Mouse (Mus musculus) cerebellum, postnatal 25 days (tissue): ENCODE data around the gene Cnksr2.

ENCODE experiments used
- DNase-seq, 2 experiments: peaks; one replicate each; pipeline ENCODE4 v3.0.0; 2021; ENCODE audit warnings: mixed read lengths in 2 of 2

Gene Cnksr2

DNA sequence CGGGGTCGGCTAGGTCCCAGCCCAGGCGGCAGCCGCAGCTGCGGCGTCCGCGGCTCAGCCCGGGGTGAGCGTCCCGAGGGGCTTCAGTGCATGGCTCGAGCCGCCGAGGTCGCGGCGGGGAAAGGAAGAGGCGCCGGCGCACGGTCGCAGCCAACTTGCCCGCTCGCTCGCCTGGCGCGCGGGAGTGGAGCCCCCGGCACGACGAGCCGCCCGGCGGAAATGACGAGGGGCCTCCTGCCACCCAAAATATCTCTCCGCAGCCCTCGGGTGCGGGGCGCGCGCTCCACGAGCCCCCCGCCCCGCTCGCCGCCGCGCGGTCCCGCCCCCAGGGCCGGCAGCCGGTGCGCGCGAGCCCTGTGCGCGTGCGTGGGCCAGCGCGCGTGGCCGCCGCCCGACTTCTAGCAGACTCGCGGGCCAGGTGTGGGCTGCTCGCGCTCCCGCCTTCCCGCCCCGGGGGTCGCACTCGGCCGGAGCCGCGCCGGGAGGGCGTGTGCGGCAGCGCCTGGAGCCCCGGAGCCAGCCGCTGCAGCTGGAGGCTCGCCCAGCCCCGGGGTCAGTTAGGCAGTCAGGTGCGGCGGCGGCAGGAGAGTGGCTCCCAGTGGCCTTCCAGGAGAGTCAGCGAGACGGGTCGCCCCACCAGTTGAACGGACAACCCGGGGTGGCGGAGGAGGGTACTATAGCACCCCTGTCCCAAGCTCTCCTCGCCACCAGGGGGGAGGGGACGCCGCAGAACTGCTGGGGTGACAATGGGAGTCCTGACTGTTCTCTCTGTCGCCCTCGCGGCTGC, at the start of gene Cnksr2:
Gene Cnksr2, minus strand, starts transcription at position 238 of the 787 bp plus-strand sequence.
- DNase-seq, result peak; percentile 80 to 83

DNA sequence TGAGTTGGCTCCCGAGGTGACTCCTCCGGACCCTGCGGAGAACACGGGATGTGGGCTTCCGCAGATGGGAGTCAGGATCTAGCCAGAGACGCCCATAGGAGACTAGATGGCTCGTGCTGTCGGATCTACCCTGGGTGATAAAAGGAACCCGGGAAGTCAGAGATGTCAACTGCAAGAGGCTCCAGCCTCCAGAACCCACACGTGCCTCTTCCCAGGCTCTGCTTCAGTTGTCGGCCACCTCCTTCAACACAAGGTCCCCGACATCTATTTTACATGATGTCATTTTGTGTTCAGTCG, 698 bp upstream of the Cnksr2 start:
- no peak for DNase-seq

DNA sequence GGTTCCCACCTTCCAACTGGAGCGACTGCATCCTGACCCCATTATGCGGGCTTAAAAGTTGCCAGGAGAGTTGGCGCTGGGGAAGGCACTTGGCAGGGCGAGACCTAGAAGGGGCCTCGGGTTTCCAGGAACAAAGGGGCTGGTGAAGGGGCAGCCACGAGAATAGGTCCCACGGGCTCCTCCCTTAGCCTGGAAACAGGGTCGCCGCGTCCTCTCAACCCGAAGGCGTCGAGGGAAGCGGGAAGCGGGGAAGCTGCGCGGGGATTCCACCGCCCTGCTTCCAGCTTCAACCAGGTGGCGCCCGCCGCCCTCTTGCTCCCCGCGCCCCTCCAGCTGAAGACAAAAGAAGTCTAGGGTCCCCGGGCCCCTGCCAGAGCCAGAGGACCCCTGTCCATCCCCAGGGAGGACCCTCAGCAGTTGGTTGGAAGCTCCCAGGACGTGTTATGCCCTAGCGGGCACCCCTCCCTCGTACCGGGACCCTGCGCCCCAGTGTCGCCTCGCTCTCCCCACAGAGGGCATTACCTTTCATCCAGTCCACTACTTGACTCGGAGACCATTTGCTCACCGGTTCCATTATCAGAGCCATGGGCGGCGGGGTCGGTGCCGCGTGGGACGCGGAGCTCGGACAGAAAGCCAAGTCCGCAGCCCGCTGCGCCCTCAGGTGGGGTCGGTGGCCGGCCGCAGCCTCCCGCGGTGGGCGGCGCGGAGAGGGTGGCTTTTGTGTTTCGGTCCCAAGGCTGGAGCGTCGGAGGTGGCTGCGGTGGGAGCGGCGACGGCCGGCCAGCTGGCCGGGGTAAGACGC, 638 bp downstream of the Cnksr2 start:
- DNase-seq, result peak; percentile 68 to 69

DNA sequence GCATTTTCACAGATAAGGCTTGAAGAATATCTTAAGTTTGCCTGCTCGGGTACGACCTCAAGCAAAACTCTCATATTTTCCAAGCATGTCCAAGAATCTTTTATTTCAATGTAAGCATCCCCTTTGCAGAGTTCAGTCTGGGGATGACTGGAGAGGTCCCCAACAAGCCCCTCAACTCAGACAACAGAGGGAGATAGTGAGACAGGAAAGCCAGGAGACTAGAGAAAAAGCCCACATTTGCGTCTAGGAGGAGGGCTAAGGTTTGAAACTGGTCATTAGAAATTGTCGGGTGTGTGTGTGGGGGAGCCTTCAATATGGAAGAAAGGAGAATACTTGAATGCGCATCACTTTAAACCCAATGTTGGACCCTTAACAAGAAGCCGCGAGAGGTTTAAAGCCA, 1.4 kb downstream of the Cnksr2 start:
- peak in 1 of 2 experiments; percentile 38 for DNase-seq

DNA sequence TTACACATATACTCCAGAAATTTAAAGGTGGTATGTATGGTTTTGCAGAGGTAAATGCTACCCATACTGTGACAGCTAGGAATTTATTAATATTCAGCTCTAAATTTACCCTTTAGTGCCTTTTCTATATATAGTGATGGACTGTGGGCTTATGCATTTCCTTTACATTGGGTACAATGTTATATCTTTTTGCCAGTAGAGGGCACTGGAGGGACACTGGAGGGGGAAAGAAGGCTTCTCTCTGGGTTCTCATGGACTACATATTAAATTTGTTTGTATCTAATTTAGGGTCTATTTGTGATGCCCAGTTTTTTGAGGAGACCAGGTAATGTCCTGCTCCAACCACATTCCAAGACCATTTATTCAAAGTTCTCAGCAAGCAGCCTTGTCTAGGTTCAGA, 91.4 kb downstream of the Cnksr2 start:
- DNase-seq, result no peak

DNA sequence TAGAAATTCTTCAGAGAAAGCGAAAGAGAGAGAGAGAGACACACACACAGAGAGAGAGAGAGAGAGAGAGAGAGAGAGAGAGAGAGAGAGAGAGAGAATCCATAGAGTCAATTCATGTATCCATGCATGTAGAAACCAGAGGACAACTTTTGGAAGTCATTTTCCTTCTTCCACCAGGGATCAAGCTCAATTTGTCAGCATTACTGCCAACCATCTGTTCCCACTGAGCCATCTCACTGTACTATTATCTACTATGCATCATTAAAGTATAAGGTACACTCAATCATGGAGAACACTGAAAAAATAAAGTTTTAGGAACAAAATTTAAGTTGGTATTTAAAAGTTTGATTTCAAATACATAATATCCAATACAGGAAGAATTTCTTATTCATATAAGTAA, 93.8 kb downstream of the Cnksr2 start:
- peak in 1 of 2 experiments; percentile 47 for DNase-seq

DNA sequence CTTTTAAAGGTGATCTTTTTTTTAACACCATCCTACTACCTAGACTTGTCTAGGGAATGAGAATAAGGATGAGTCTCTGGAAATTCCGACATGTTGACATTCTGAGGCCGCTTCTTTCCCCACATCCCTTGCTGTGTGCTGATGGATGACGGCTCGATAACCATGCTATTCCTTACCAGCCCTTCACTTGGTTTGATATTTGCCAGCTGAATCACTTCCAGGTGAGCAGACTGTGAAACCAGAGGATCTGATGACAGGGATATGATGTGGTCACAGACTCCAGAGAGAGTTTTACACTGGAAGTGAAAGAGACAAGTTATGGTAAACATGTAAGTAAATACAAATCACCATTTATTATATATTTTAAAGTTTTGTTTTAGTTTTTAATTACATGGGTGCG, 98.0 kb downstream of the Cnksr2 start:
- DNase-seq, result peak; percentile 23 to 49

DNA sequence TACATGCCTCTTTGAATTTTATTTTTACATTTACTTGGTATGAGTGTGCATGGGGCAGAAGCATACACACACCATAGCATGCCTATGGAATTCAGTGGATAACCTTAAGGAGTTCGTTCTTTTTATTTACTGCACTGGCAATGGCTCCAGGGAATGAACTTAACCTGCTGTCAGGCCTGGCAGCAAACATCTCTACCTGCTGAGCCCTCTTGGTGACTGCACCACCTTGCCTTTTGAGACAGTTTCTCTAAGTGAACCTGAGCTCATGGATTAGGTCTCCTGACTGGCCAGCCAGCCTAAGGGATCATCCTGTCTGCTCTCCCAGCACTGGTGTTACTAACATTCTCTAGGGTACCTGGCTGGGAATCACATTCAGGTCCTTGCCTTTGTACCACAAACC, 106.5 kb downstream of the Cnksr2 start:
- peak; percentile 39 to 55 for DNase-seq

DNA sequence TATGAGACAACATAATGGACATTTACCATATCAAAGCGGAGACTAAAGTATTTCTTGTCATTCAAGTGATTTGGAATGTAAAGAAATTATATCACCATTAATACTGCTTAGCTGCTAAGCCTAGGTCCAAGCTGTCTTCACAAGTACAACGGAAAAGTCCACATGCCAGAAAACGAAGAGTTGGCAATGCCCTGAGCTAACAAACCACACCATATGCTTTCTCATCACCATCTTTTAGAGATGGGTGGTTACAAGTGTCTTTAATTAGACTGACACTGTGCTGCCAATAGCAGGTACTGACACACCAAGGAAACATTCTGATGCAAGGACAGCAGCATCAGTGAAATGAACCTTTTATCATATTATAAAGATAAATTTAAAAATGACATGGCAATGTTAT, 123.0 kb downstream of the Cnksr2 start:
- DNase-seq, result peak; percentile 38 to 70

DNA sequence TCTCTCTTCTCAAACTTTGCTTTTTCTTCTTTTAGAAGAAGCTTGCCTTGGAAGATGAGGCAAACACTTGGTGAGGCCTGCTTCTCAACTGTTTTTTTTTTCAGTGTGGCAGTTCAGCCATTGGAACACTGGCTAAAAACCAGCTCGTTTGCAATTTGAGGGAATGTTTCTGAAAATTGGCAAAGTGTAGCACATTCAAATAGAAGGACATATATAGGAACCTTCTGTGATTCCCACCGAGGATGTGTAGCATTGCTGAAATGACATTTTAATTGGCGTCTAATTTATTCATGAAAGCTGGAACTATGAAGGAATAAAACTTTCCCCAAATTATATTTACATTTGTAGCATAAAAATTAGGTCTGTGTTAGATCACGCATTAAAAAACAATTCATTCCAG, 213.1 kb downstream of the Cnksr2 start:
- DNase-seq, result no peak

DNA sequence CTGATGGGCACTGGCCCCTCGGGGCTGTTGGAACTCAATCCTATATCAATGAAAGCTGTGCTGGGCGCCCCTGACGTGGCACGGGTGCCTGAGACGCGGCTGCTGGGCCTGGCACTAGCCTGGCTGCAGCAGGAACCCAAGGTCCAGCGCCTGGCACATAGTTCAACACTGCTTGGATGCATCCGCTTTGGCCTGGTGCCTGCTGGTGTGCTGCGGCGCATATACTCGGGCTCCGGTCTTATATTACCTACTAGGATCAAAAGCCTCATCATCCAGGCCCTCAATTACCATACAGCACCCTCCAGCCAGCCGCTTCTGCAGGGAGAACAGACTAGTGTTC, 224.2 kb downstream of the Cnksr2 start:
- peak; percentile 64 to 70 for DNase-seq

DNA sequence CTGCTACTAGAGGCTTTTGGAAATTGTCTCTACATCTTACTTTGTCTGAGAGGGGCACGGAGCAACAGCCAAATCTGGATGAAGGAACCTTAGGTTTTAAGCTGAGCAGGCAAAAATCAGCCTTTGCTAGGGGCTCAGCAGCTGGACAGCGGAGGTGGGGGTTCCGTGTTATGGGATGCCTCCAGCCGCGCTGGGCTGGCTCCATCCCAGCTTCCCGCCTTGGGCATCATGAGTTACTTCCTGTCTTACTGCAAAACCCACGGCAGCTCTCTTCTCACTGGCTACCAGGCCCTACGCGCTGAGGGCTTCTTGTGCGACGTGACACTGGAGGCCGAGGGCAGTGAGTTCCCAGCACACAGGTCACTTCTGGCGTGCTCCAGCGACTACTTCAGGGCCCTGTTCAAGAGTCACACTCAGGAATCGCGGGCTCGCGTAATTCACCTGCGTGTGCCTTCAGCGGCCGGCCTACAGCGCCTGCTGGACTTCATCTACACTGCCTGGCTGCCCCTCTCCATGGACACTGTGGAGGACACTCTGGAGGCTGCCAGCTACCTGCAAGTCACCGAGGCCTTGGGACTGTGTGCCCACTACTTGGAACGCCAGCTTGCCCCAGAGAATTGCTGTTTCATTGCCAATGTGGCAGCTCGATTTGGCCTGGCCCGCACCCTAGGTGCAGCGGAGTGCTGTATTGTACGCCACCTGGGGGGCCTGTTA, 224.7 kb downstream of the Cnksr2 start, which contains the start of gene Klhl34:
Gene Klhl34, plus strand, starts transcription at position 229 of the 714 bp plus-strand sequence.
- DNase-seq, result peak; percentile 61 to 66

DNA sequence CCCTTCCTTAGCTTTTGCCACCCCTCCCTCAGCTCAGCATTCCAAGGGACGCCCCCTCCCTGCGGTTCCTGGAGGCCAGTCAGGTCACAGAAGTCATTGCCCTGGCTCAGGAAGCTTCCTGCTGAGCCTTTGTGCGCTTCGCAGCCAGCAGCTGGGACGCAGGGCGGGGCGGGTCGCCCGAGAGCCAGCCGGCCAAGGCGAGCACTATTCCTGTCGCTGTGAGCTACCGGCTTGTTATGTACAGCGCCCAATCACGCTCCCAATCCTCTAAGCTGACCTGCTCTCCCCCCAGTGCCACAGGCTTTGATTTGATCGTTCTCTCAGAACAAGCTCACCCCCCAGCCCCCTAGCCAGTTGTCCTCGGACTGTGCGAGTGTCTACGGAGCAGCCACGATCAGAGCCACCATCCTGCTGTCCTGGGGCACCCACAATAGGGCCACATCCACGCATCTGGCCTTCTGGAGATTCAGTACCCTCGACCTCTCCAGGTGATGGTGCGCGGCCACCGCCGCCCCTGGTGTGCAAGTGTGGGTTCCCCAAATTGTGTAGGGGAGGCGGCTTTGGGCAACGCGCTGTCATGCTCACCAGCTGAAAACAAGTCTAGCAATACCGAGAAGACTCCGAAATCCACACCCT, 225.4 kb downstream of the Cnksr2 start:
- peak; percentile 59 to 62 for DNase-seq

DNA sequence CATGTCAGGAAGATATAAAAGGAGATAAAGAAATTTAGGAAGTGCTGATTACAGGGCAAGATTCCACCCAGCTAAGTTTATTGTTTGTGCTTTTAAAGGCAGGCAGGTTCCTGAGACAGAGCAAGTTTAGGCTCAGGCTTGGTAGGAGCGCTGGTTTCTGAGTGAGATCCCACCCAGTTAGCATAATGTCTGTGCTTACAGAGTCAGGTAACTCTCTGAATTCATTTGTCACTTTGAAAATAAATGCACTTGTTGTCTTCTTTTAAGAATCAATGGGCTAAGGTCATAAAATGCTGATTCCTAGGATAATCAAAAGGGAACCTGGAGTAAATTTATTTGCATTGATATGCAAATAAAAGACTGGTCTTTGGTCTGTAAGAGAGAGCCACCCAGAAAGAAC, 233.4 kb downstream of the Cnksr2 start:
- no peak for DNase-seq

DNA sequence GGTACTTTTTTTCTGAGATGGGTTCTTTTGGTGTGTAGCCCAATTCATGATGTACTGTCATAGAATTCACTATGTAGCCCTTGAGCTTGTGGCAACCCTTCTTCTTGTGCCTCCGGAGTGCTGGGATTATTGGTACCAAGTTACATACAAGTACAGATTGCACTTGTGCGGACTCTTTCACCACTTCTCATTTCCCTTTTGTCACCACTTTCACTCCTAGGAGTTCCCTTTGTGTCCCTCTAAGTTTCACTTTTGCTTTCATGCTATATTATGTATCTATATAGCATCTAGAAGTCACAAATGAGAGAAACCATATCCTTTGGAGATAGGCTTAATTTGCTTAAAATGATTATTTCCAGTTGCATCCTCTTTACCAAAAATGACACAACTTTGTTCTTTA, 241.4 kb downstream of the Cnksr2 start:
- no peak for DNase-seq
